Mouse (Mus musculus): ENCODE measurements around the gene Lcmt2. TPM values are rescaled to one million over a fixed set of nuclear protein-coding genes. Genes with fewer than 3 reads are reported as not detected.

Gene Lcmt2
- polyA plus RNA-seq, 1 experiment from 2014 or later = 24.1 TPM

DNA sequence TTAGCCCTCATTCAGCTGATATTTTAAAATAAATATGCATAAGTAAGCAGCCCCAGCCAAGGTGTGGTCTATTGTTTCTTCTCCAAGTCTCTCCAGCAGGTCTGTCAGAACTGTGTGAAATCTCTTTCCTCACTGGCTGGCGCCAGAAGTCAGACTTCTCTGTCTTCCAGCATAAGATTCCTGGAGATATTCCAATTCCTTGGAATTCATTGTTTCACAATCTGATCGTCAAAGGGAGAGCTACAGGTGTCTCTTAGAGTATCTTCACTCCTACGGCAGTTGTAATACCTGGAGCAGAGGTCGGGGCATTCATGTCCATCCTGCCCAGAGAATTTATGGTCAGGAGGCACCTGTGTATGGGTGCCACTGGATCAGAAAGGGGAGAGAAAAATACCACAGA is 50.7 kb downstream of the Lcmt2 start:
- 79% methylated on average over 4 of the region's 4 CpGs for WGBS
- Histone ChIP-seq H3K27me3 (ENCODE audit: insufficient read depth, poor library complexity, severe bottlenecking) (no peaks in the 10 kb centered on the region), H3K27ac (no peak overlapping the region), H3K4me3 (no peak overlapping the region), H3K4me1 (replicated peaks) (no peaks in the 10 kb centered on the region), H3K36me3 (no peaks in the 10 kb centered on the region), H3K9me3 (no peaks in the 10 kb centered on the region)
- DNase-seq (ENCODE audit: low spot score) = no peak

DNA sequence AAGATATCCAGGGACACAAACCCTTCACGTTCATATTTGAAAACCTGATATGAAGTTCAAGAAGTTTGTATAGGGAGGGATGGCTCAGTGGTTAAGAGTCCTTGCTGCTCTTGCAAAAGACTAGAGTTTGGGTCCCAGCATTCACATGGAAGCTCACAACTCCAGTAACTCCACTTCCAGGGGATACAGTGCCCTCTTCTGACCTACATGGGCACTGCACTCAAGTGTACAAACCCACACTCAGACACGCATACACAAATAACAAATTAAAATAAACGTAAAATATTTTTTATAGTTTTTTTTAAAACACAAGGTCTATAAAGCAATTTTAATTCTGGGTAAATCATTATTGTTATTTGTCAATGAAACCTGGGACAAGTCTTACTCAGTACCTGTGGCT is 51.9 kb downstream of the Lcmt2 start:
- no peaks in the 10 kb centered on the region for H3K27me3 ChIP-seq (ENCODE audit: insufficient read depth, poor library complexity, severe bottlenecking)
- DNase-seq (ENCODE audit: low spot score) = no peak
- WGBS = 88% methylated on average over 3 of the region's 3 CpGs
- no peaks in the 10 kb centered on the region for H3K9me3 ChIP-seq
- H3K36me3 ChIP-seq = no peaks in the 10 kb centered on the region
- H3K4me1 ChIP-seq (replicated peaks) = no peaks in the 10 kb centered on the region
- no peak overlapping the region for H3K4me3 ChIP-seq
- no peak overlapping the region for H3K27ac ChIP-seq

DNA sequence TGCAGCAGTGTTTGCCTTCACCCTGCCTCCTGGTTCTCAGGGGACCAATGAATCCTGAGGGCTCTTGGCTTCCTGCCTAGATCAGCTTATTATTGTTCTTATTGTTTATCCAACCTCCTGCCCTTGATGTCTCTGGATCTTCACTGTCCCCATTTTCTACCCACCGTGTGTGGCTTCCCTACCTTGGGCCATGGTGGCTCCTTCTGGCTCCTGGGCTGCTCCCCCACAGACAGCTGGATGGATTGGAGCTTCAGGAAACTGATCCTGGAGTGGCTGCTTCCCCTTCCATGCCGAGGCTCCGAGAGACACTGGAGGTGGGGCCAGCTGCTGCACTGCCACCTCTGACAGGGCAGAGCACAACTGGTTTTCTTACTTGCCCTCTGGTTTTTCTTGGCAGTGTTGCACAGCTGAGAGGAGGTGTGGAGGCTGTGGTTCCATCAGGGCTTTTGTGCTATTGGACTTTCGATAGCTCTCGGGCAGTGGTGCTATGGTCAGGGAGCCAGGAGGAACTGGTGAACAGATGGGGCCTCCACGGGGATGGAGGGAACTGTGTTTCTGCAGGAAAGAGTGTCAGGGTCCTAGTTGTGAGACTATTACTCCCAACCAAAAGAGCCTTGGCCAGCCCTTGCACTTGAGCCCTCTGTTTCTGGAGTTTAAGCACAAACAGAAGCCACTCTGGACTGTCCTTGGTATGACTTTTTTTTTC is 54.8 kb downstream of the Lcmt2 start, which contains the start of gene Tgm5:
Tgm5 (minus strand) TSS at position 362 of the 706 bp plus-strand sequence.
- H3K9me3 ChIP-seq = no peaks in the 10 kb centered on the region
- H3K4me3 ChIP-seq = no peak within 1 kb of the TSS
- H3K27me3 ChIP-seq (ENCODE audit: insufficient read depth, poor library complexity, severe bottlenecking) = no peaks in the 10 kb centered on the region
- no peaks in the 10 kb centered on the region for H3K36me3 ChIP-seq
- 61% methylated on average over 6 of the region's 6 CpGs for WGBS
- no peak within 1 kb of the TSS for H3K27ac ChIP-seq
- no peak for DNase-seq (ENCODE audit: low spot score)
- H3K4me1 ChIP-seq (replicated peaks) = no peaks in the 10 kb centered on the region

DNA sequence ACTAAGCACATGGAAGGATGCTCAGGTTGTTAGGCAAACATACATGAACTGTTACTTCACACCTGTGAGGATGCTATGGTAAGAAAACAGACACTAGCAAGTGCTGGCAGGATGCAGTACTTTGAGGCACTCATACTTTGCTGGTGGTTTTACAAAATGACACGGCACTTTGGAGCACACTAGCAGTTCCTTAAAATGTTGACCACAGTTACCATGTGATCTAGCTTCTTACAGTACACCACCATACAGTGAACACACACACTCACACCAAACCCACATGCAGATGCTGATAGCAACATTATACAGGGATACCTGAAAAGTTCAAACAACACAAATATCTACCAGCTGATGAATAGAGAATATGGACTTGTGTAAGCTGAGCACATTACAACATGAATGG is 57.8 kb downstream of the Lcmt2 start:
- DNase-seq (ENCODE audit: low spot score) = no peak
- no peak overlapping the region for H3K27ac ChIP-seq
- no peak overlapping the region for H3K4me3 ChIP-seq
- no peaks in the 10 kb centered on the region for H3K36me3 ChIP-seq
- H3K27me3 ChIP-seq (ENCODE audit: insufficient read depth, poor library complexity, severe bottlenecking) = no peaks in the 10 kb centered on the region
- H3K4me1 ChIP-seq (replicated peaks) = no peaks in the 10 kb centered on the region
- 92% methylated on average over 1 of the region's 1 CpGs for WGBS
- H3K9me3 ChIP-seq = no peaks in the 10 kb centered on the region

Other genes with a start within 250 kb of the Lcmt2 start
- 21.8 and 23.0 TPM in 2 replicates for gene Ubr1, start 169.9 kb downstream of the Lcmt2 start, polyA plus RNA-seq (2016; fragmentation: Nextera tagmentation; extraction: Ambion mirVana)
- gene Tmem62, start 163.6 kb downstream of the Lcmt2 start, polyA plus RNA-seq (2016; fragmentation: Nextera tagmentation; extraction: Ambion mirVana) = 4.1 TPM in 2 replicates
- 39.7 and 48.7 TPM in 2 replicates for gene Ccndbp1, start 132.2 kb downstream of the Lcmt2 start, polyA plus RNA-seq (2016; fragmentation: Nextera tagmentation; extraction: Ambion mirVana)
- gene Epb42, start 103.6 kb downstream of the Lcmt2 start, polyA plus RNA-seq (2016; fragmentation: Nextera tagmentation; extraction: Ambion mirVana) = 7.0 and 9.0 TPM in 2 replicates
- not detected in 2 replicates for gene Tgm5, start 54.8 kb downstream of the Lcmt2 start, polyA plus RNA-seq (2016; fragmentation: Nextera tagmentation; extraction: Ambion mirVana)
- gene Tgm7, start 30.9 kb downstream of the Lcmt2 start, polyA plus RNA-seq (2016; fragmentation: Nextera tagmentation; extraction: Ambion mirVana) = not detected in 2 replicates
- 27.5 and 28.3 TPM in 2 replicates for gene Adal, start 225 bp downstream of the Lcmt2 start, polyA plus RNA-seq (2016; fragmentation: Nextera tagmentation; extraction: Ambion mirVana)
- 67.6 and 83.2 TPM in 2 replicates for gene Tubgcp4, start 30.0 kb upstream of the Lcmt2 start, polyA plus RNA-seq (2016; fragmentation: Nextera tagmentation; extraction: Ambion mirVana)
- 11.8 and 13.6 TPM in 2 replicates for gene Zscan29, start 30.5 kb upstream of the Lcmt2 start, polyA plus RNA-seq (2016; fragmentation: Nextera tagmentation; extraction: Ambion mirVana)
- gene Trp53bp1, start 130.8 kb upstream of the Lcmt2 start, polyA plus RNA-seq (2016; fragmentation: Nextera tagmentation; extraction: Ambion mirVana) = 121 and 123 TPM in 2 replicates
- 11.7 and 15.0 TPM in 2 replicates for gene Map1a, start 148.9 kb upstream of the Lcmt2 start, polyA plus RNA-seq (2016; fragmentation: Nextera tagmentation; extraction: Ambion mirVana)
- gene Ppip5k1, start 214.7 kb upstream of the Lcmt2 start, polyA plus RNA-seq (2016; fragmentation: Nextera tagmentation; extraction: Ambion mirVana) = 10.4 and 10.7 TPM in 2 replicates
- 5.1 and 6.7 TPM in 2 replicates for gene Ckmt1, start 217.1 kb upstream of the Lcmt2 start, polyA plus RNA-seq (2016; fragmentation: Nextera tagmentation; extraction: Ambion mirVana)
- not detected in 2 replicates for gene Strc, start 246.5 kb upstream of the Lcmt2 start, polyA plus RNA-seq (2016; fragmentation: Nextera tagmentation; extraction: Ambion mirVana)

Data from hindbrain, embryonic 10.5 days (tissue).